Mouse (Mus musculus) Patski (cell line): ENCODE measurements at regions not wholly inside any gene's neighbourhood (a gene's known extent, or its start where the extent isn't known, plus 50 kb on each side); places are given as distances from the start of the nearest gene placed in this dataset.

ENCODE experiments used
- ATAC-seq: fragments of 100-300 bp; one replicate; pipeline ENCODE4 v1.8.0; 2021
- CTCF ChIA-PET: fragments of 350-600 bp; sonication (Branson Sonifier 250); formaldehyde crosslinking; loops from one replicate; lab custom pipeline; 2022; ENCODE audit warnings: inconsistent platforms; lab: Charles Lee
- POLR2A ChIA-PET: fragments of 350-600 bp; sonication (Branson Sonifier 250); formaldehyde crosslinking; loops from one replicate; lab custom pipeline; 2022; ENCODE audit warnings: antibody characterized with exemption, inconsistent platforms; lab: Charles Lee
- DNase-seq: peaks from one replicate; pipeline ENCODE4 v3.0.0-alpha.2; 2011; ENCODE audit warnings: low read depth, low spot score
- H3K27me3 ChIP-seq: fragments of 371-371 bp; one replicate; pipeline ENCODE4 v1.5.1; 2021
- CTCF ChIP-seq: fragments of 100-300 bp; IDR thresholded peaks from one replicate; pipeline ENCODE4 v1.5.1; 2021
- in situ Hi-C: fragments of 300-500 bp; cut with MboI; formaldehyde crosslinking; loops from 3 replicates; pipeline ENCODE4 v1.11.1; 2018; ENCODE audit warnings: low pct_unique_long_range_greater_than_20kb, mixed read lengths

- in situ Hi-C loops, result no loop called here
- peaks cover 3% of the 10 kb centered on the region for H3K27me3 ChIP-seq
- ATAC-seq, result no peak
- DNase-seq, result no peak
- CTCF ChIA-PET, result no interaction called here
- no peak for TF ChIP-seq CTCF
- POLR2A ChIA-PET, result no interaction called here
These were observed 93.8 kb upstream of the Wdpcp start for GRCm38 (mm10) chr11:21478191-21478590.

GRCm38 (mm10) chr11:21470711-21471110 lies 99.7 kb upstream of the Ugp2 start:
- DNase-seq, result no peak
- H3K27me3 ChIP-seq, result no peaks in the 10 kb centered on the region
- in situ Hi-C loops, result loop anchor here (25.0 kb wide), 1 partner anchor 683 kb away; no protein-coding TSS in a partner anchor
- ChIA-PET CTCF (no interaction called here), POLR2A (interaction anchor here (0.5 kb wide), 1 partner anchor 423 kb away, joined by 3 read pairs; no protein-coding TSS in a partner anchor)
- TF ChIP-seq CTCF, result no peak
- ATAC-seq, result no peak

- in situ Hi-C loops, result loop anchor here (25.0 kb wide), 1 partner anchor 681 kb away; no protein-coding TSS in a partner anchor
- peaks cover 11% of the 10 kb centered on the region for H3K27me3 ChIP-seq
- peak; percentile 42 for TF ChIP-seq CTCF
- ATAC-seq (no peak), DNase-seq (no peak)
- ChIA-PET CTCF (no interaction called here), POLR2A (interaction anchor here (0.6 kb wide), 1 partner anchor 21 kb away, joined by 5 read pairs; no protein-coding TSS in a partner anchor)
These were observed 97.5 kb upstream of the Ugp2 start for GRCm38 (mm10) chr11:21468465-21468864.

GRCm38 (mm10) chr11:21460011-21460410 lies 89.0 kb upstream of the Ugp2 start:
- TF ChIP-seq CTCF, result no peak
- peaks cover 13% of the 10 kb centered on the region for H3K27me3 ChIP-seq

GRCm38 (mm10) chr11:21453308-21454106 lies 82.5 kb upstream of the Ugp2 start:
- ATAC-seq (no peak), DNase-seq (no peak)
- ChIA-PET POLR2A (no interaction called here), CTCF (interaction anchor here (0.9 to 1.2 kb wide), 2 partner anchors 46 to 103 kb away, joined by 3 to 5 read pairs; no protein-coding TSS in a partner anchor)
- peaks cover 18% of the 10 kb centered on the region for H3K27me3 ChIP-seq
- peak; percentile 30 for TF ChIP-seq CTCF
- in situ Hi-C loops, result loop anchor here (25.0 kb wide), 1 partner anchor 666 kb away; no protein-coding TSS in a partner anchor

More at GRCm38 (mm10) chr11:21460011-21460410, 89.0 kb upstream of the Ugp2 start:
- DNase-seq, result no peak
- in situ Hi-C loops, result loop anchor here (25.0 kb wide), 1 partner anchor 673 kb away; no protein-coding TSS in a partner anchor
- ChIA-PET CTCF (no interaction called here), POLR2A (no interaction called here)
- no peak for ATAC-seq

- TF ChIP-seq CTCF, result peak; percentile 69
- H3K27me3 ChIP-seq, result no peaks in the 10 kb centered on the region
- DNase-seq (no peak), ATAC-seq (peak; percentile 83)
- POLR2A ChIA-PET, result no interaction called here
- CTCF ChIA-PET, result interaction anchor here (0.9 to 2.7 kb wide), 11 partner anchors 17 to 134 kb away, joined by 3 to 12 read pairs (median 3); no protein-coding TSS in a partner anchor
- in situ Hi-C loops, result no loop called here
These were observed 62.7 kb upstream of the Ugp2 start for GRCm38 (mm10) chr11:21433726-21434125.

- in situ Hi-C loops, result no loop called here
- ATAC-seq, result no peak
These were observed 59.0 kb upstream of the Ugp2 start for GRCm38 (mm10) chr11:21430021-21430420.

GRCm38 (mm10) chr11:21428749-21429148 lies 57.7 kb upstream of the Ugp2 start:
- no peaks in the 10 kb centered on the region for H3K27me3 ChIP-seq
- CTCF ChIA-PET, result interaction anchor here (1.3 kb wide), 1 partner anchor 14 kb away, joined by 3 read pairs; no protein-coding TSS in a partner anchor
- POLR2A ChIA-PET, result interaction anchor here (0.7 kb wide), 1 partner anchor 1598 kb away, joined by 3 read pairs; no protein-coding TSS in a partner anchor
- in situ Hi-C loops, result no loop called here
- TF ChIP-seq CTCF, result no peak
- ATAC-seq (peak; percentile 41), DNase-seq (no peak)

More at GRCm38 (mm10) chr11:21430021-21430420, 59.0 kb upstream of the Ugp2 start:
- no peak for TF ChIP-seq CTCF
- POLR2A ChIA-PET, result no interaction called here
- H3K27me3 ChIP-seq, result no peaks in the 10 kb centered on the region
- DNase-seq, result no peak
- CTCF ChIA-PET, result no interaction called here

- POLR2A ChIA-PET, result interaction anchor here (0.6 kb wide), 1 partner anchor 148 kb away, joined by 3 read pairs; no protein-coding TSS in a partner anchor
- ATAC-seq (no peak), DNase-seq (no peak)
- CTCF ChIA-PET, result interaction anchor here (1.3 kb wide), 1 partner anchor 13 kb away, joined by 3 read pairs; no protein-coding TSS in a partner anchor
- H3K27me3 ChIP-seq, result no peaks in the 10 kb centered on the region
- no peak for TF ChIP-seq CTCF
- in situ Hi-C loops, result no loop called here
These were observed 57.0 kb upstream of the Ugp2 start for GRCm38 (mm10) chr11:21428013-21428317.

- ATAC-seq, result no peak
- POLR2A ChIA-PET, result interaction anchor here (0.6 kb wide), 1 partner anchor 147 kb away, joined by 3 read pairs; no protein-coding TSS in a partner anchor
These were observed 56.5 kb upstream of the Ugp2 start for GRCm38 (mm10) chr11:21427291-21428012.

More at GRCm38 (mm10) chr11:21427291-21428012, 56.5 kb upstream of the Ugp2 start:
- no peaks in the 10 kb centered on the region for H3K27me3 ChIP-seq
- TF ChIP-seq CTCF, result no peak
- CTCF ChIA-PET, result interaction anchor here (1.1 to 1.3 kb wide), 2 partner anchors 10 to 13 kb away, joined by 3 read pairs; no protein-coding TSS in a partner anchor
- DNase-seq, result no peak
- in situ Hi-C loops, result no loop called here
